Mouse (Mus musculus) retina, postnatal 7 days (tissue): ENCODE data around the gene Prss16.

Experiments used
- DNase-seq: peaks from one replicate; pipeline ENCODE4 v3.0.0-alpha.2; 2012; ENCODE audit warnings: low read depth, low spot score

The Prss16 gene

DNA sequence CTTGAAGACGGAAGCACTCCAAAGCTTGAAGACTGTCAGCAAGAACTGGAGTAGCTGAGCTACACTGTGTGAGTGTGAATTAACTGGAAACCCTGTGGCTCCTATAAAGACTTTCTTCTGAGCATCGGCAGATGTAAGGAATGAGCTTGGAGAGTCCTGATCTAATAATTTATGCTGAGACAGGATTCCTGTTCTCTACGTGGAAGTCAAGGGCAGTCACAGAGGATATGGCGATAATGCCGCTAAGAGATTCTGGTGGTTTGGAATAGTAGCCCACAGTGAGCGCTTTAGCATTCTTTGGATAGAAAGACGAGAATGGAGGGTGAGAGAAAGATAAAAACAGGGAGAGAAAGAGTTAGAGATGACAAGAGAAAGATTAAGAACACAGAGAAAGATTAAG is 1.7 kb downstream of the Prss16 start:
- DNase-seq, result no peak

DNA sequence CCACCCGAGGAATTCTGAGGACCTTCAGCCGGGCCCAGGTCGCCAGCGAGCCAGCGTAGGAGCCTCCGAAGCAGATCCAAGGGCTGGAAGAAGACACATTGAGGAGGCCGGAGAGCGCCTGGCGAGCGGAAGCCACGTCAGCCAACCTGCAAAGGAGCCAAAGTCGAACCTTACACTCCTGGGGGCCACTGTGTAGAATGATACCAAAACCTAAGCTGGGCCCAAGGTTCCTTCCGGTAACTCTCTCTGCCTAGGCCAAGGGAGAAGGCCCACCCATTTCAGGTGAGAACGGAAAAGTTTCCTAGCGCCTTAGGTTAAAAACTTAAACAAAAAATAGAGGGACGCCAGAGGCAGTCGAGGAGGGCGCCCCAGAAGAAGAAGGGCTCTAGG is 2.4 kb downstream of the Prss16 start:
- DNase-seq, result no peak

DNA sequence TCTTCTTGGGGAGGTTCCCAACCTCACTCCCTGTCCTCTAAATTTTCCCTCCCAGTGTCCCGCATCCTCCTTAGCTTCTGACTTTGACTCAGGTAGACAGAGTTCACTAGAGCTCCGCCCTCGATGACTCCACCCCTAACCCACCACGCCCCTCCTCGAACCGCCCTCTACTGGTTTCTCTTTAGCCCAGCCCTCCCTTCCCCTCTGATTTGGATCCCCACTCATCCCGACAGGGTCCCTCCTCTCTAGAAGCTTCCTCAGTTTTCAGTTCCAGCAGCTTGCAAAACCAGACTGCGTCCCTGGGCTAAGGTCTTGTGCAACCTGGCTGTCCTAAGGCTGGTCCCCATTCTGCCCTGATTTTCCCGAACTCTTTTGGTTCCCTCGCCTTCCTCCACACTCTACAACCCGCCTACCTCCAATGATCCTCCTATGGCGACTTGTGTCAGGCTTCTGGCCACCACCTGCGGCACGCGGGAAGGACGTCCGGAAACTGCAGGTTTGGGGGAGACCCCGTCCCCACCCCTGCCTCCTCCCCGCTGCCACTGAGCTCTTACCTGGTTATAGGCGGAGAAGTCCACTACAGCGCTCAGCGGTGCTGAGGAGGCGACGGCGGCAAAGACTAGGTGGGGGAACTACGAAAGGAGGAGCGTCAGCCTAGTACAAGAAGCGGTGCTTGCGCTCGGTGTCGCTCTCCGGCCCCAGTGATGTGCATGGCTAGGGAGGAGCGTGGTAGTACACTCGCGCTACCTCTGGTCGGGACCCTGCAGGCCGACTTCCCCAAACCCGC is 3.0 kb downstream of the Prss16 start:
- no peak for DNase-seq

DNA sequence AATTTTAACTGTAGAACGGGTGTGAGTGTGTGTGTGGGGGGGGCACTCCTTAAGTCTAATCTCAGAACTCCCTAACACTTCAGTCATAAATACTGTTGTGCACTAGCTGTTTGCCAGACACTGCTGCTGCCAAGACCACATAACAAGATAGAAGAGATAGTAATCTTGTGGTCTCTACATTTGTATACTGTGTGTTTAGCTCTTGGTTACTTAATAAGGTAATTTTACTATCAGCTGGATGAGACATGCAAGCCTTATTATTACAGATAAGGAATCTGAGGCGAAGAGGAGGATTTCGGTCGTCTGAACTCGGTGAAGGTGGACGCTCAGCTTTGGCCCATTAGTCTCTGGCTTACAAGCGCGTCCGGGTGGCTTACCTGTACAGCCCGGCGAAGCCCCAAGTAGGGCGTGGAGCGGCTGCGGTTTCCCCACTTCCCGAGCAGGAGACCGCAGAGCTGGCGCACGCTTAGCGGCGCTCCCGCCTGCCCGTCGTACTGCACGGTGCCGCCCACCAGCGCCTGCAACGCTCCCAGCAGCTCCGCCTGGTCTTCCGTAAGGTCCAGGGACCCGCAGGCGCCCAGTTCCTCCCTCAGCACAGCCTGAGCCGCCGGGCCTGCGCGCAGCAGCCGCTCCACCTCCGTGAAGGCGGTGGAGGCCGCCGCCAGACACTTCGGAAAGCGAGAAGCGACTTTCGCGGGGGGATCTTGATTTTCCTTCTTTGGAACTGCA is 3.8 kb downstream of the Prss16 start:
- DNase-seq, result no peak

DNA sequence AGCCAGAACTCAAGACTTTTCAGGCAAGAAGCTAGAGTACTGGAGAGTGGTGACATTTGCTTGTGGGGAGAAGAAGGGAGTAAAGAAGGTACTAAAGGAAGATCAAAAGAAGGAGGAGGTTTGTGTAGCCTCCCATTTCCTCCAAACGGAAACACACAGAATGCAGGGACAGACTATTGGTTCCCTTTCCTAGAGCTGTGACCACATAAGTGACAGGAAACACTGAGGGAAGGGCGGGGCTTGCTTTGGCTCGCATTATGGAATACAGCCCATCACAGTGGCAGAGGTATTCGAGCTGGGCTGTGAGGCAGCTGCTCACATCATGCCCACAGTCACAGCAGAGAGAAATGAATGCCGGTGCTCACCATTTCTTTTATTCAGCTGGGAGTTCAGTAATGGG is 7.7 kb downstream of the Prss16 start:
- DNase-seq, result no peak

DNA sequence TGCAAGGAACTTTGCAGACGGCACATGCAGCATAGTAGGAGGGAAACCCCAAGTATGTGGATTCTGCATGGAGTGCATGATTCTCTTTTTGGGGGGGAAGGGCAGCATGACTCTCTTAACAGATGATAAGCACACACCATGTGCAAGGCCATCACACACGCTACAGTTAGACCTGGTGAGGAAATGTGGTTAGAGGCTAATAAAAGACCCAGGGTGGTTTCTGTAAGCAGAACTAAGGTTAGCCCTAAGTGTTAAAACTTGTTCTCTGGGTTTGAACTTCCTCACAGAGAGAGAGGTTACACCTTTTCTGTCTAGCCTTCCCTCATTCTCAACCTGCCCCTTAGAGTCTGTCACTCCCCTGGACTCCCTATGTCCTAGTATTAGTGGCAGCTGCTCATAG is 8.2 kb downstream of the Prss16 start:
- DNase-seq, result no peak

DNA sequence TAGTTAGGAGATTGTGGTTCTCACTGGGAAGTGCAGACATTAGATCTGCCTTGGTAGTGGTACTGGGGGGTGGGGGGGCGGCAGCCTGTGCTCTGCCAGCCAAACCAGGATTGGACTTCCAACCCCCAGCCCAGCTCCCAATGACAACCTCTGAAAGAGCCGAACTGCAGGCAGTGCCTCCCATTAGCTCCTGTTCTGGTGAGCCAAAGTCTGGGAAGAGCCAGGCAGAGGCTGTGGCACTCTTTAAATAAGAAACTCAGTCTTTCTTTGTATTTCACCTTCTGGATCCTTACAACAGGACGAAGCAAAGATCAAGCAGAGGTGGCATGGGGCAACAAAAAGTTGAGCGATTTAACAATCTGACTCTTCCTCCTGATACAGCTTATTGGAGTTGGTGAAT is 10.4 kb downstream of the Prss16 start:
- no peak for DNase-seq

DNA sequence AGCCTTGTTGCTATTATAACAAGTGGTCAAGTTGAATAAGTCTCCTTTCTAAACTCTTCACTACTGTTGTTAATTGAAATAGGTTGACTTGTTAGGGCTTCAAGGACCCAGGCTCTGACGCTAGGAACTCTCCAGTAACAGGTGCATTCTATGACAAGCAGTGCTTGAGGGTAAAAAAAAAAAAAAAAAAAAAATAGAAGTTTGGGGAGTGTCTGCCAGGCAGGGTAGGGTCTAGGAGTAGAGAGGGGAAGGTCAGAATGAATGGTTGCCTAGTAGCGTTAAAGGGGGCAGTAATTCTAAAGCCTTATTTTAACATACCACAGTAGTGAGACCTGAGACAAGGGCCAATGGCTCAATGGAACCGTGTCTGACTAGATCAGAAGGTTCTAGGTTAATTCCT is 11.1 kb downstream of the Prss16 start:
- DNase-seq, result no peak

DNA sequence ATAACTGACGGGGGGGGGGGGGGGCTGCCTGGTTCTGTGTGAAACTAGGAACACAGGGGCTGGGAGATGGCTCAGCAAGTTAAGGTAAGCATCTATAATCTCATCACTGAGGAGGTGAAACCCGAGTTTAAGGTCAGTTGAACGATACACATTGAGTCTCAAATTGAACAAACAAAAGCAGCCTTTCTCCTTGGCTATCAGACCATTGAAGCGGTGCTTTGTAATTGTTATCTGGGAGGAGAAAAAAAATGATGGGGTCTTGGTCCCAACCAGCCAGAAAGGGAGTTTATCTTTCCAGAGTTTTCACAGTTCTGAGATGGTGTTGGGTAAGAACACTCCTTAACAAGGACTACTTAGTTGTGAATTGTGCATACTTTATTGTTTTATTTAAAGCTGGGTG is 11.7 kb downstream of the Prss16 start:
- DNase-seq, result no peak

DNA sequence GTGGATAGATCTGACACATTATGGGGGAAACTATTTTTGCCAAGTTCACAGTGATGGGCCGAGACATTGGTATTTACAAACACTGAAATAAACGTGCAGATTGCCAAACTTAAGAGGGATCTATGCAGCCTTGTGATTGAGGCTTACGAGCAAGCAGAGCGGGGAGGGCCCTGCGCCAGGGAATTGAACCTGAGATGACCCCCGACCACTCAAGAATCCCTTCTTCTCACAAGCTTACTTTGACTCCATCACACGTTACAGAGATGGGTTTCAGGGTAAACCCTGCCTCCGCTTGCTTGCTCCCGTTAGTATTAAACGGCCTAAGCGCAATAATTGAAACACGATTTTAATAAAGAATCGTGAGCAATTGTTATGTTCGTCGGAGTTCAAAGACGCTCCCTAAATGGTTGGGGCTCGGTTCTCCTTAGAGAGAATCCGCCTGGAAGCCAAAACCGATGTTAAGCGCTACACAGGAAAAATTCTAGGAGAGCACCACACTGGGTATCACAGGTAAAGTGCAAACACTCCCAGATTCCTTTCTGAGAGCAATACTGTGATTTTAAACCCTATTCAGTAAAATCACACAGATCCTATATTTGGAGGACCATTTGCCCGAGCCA is 12.2 kb downstream of the Prss16 start:
- DNase-seq, result no peak

DNA sequence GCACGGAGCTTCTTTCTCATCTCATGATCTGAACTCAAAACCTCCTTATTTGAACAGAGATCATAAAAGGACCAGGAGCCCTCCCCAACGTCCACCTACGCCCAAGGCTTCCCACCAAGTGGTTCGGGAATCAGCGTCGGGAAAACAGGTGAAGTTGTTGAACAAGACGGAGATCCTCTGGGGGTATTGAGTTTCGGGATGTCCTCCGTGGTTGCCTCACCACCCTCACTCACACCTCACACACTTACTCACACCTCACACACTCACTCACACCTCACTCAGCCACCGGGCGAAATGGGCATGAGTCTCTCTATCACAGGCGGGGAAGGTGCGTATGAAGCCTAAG is 12.7 kb downstream of the Prss16 start:
- no peak for DNase-seq

DNA sequence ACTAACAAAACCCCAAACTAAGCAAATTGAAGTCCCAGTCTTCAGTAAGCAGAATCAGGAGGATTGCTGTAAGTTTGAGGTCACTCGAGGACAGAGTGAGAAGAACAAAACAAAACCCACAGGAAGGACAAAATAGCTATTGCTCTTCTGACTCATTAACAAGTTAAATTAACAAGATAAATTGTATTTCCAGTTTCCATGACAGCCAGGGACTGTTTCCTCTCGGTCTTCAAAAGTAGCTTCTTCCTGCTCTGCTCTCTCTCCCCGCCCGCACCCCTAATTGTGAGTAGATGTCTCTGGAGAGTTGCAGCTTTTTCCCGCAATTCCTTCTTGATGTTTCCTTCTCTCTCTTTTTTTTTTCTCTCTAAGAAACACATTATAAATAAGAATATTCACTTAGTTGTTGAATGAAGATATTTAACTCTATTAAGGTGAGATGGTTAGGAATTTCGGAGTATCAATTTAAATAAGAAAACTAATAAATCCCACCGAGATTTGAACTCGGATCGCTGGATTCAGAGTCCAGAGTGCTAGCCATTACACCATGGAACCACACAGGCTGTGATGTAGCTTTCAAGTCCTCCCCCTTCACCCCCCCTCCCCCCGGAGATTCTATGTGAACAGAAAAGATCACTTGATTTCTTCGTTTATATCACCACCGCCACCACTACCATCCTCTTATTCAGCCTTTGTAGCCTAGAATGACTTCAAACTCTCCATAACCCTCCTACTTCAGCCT is 13.3 kb downstream of the Prss16 start:
- no peak for DNase-seq

DNA sequence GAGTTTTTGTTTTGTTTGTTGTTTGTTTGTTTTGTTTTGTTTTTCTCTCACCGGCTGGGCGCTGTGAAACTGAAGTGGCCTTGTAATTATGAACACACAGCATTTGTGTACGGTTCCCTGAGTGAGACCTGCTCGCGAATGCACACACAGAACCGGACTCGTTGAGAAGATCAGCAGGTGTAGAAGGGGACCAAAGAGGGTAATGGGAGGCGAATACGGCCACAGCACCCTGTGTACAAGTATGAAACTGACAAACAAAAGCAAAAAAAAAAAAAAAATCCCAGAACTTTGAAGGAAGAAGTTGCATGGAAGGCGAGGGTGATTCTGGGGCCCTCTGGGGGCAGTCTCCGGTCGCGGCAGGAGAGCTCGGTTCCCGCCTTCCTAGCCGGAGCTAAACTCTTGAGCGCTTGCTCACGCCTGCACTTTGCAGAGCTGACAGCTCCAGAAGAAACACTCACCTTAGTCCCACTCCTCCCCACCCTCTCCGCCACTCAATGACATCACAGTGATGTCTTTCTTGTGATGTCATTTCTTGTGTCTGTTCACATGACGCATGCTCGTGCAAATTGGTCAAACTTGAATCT is 14.1 kb downstream of the Prss16 start:
- DNase-seq, result no peak

DNA sequence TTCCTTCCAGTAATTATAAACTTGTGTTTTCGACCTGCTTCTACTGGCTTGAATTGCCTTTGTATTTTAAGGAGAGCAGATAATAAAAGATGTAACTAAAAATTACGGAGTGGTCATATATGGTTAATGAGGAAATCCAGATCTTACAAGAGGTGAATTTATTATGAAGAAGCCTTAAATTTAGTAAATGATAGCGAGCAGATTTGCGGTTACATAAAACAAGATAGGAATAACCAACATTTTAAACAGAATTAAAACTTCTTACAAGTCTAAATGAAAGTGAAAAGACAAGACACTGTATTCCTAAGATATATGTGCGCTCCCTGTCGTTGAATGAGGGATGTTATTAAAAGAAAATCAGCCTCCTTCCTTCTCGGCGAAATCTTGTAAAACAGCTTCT is 14.6 kb downstream of the Prss16 start:
- no peak for DNase-seq

DNA sequence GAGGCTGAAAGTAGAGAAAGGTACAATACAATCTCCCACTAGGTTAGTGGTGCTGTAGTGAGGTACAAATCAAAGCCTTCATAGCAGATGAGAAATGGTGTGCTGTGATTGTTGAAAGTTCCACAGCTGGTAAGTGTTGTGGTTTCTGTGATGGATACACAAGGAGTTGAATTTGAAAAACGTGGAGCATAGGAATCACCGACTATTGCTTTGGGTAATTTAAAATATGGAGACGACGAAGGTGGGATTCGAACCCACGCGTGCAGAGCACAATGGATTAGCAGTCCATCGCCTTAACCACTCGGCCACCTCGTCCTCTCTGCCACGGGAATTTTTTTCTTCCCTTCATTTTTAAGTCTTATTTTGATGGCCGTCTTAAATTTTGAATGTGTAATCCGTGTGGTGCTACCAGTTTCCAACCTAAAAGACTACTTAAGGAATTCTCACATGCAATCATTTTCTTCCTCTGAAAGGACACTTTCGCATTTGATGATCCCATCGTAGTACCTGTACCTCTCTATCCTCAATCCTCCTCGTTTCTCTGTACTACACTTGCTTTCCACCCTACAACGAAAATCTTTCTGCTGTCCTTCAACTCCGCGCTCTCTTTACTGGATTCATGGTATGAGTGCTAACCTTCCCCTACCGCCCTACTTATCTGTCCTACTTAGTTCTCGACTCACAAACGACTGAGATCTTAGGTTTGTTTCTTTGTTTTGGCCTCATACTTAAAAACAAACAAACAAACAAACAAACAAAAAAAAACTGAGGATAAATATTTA is 15.4 kb downstream of the Prss16 start:
- DNase-seq, result no peak

DNA sequence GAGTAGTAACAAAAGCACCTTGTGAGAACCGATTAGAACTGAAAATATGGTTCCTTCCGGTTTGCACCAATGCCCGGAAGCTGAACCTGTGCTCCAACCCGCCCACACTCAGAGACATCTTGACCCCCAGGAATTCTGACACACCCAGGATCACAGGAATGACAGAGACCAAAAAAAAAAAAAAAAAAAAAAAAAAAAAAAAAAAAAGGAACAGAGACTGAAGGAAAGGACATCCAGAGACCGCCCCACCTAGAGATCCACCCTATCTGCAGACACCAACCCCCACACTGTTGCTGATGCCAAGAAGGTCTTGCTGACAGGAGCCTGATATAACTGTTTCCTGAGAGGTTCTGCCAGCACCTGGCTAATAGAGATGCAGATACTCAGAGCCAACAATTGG is 17.0 kb downstream of the Prss16 start:
- no peak for DNase-seq

DNA sequence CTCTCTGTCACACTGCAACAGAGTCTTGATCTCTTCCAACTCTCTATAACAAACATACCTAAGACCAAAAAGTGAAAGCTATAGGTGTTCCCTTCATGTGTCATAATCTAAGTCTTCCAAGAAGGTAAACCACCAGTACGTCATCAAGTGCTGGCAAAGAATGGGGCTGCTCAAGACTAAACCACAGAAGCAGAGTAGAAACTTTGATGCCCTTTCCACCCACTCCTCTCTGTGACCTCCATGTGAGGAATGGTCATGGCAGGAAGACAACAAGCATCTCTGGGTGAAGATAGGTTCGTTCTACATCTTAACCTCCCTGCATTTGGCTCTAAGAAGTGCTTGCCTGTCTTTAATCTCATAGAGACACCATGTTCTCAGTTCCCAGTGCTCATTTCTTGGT is 25.1 kb downstream of the Prss16 start:
- DNase-seq, result no peak

DNA sequence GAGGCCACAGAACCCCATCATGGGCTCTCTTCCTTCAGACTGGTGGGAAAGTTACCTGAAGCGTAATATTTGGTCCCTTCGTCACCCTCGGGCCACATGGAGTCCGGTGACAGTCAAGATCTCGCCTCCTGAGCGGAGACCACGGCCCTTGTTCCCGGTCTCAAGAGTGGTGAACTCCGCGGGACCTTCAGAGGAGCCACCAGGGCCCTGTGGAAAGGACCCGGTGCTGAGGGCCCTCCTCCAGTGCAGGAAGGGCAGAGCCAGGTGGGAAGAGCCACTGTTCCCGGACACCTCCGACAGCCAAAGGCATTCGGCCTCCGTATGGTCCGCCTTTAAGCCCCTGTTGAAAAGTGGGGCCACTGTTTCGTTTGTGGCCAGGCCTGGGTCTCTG is 27.7 kb downstream of the Prss16 start:
- no peak for DNase-seq

DNA sequence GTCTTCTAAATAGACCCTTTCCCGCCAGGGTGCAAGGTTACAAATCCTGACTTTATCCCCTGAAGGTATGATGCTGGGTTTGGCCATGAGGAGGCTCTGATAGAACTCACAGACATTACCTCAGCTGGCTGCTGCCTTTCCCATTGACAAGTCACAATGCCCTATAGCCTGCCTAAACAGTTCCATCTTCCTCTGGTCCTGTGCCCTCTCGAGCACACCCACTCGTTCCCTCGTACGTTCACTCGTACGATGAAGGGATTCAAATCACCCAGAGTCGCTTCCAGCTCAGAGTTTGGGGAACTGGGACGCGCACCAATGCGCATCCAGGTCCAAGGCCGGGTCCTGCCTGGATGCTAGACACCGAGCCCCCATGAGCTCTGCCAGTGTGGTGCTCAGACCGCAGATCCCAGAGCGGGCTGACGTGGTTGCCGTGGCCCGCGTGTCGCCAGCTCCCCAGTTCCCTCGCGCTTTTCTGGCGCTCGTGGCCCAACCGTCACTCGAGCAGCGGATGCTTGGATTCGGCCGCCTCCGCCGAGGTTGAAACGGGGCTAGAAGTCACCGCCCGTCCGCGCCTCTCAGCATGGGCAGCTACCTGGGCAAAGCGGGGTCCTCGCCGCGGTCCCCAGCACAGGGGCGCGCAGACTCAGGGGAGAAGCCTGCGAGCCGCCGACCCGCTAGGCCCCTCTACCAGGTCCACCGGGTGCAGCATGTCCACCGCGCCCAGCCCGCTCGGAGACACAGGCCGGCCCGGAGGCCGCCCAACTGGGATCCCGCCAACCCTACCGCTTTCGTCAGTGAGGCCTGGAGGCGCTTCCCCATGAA is 28.4 kb downstream of the Prss16 start, which contains the start of gene Pom121l2:
Gene Pom121l2 (plus strand): TSS at position 214 of the 822 bp plus-strand sequence.
- no peak for DNase-seq
